Mouse (Mus musculus) c-Kit-positive CD71-positive TER-119-negative erythroid progenitor cells, embryonic 14.5 days (primary cell): ENCODE measurements around the gene Ano10.
A peak's percentile ranks its signal among the peaks of the same experiment; 100 is the strongest.

Experiments
- DNase-seq: peaks from one replicate; pipeline ENCODE4 v3.0.0-alpha.2; 2013; ENCODE audit warnings: low read depth

Gene Ano10

DNA sequence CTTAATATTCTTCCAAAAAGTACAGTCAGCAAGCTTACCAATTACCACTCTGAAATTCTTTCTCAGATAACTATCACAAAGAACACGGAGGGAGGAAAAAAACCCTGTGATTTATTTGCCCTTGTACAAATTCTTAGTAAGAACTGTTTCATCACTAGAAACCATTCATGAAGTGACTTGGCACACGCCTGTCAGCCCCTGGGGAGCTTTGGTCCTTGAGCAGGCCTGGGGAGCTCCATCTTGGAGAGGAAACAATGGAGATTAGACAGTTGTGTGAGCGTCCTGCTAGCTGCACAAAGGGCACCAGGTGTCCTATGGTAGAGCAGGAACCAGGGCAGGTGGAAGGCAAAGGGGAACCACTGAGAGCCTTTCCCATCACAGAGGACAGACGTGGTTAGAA lies 48.8 kb downstream of the Ano10 start:
- DNase-seq = no peak

DNA sequence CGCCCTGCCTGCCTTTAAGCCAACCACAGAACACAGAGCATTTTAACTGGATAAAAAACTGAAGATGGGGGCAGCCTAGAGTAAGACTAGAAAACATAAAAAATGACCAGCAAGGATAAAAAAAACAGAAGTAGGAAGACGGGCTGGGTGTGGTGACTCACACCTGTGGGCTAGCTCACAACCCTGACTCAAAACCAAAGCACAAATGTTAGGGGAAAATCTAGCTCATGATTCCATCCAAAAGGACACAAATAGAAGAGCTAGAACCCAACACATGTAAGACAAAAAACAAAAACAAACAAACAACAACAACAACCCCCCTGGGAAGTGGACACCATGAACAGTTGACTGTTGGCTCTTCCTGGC lies 49.4 kb downstream of the Ano10 start:
- no peak for DNase-seq

DNA sequence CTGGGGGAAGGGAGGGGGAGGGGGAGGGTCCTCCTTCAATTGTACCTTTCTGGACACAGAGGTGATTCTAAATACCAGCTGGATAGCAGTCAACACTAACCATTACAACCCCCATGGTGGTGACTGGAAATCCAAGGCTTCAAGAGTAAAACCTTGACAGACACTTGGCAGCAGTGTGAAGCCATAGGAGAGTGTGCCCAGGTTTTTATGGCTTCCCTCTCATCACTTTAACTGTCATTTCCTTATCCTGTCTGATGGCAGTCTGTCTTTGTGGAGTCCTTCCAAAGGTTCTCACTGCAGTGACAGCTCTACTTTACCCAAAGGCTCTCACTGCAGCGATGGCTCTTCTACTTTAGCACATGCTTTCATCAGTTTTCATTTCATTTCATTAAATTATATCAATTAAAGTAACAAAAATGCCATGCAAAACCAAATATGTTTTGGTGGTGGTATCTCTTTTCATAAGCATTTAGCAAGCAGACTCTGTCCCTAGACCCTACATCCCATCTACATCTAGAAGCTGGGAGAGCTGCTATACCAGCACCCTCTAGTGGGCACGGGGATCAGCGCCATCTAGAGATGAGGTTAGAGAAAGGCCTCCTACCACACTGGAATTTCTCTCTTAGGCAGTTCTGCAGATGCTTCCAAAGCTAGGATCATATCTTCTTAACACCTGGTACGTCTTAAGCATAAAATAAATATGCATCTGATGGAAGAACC lies 50.0 kb downstream of the Ano10 start:
- DNase-seq = no peak

DNA sequence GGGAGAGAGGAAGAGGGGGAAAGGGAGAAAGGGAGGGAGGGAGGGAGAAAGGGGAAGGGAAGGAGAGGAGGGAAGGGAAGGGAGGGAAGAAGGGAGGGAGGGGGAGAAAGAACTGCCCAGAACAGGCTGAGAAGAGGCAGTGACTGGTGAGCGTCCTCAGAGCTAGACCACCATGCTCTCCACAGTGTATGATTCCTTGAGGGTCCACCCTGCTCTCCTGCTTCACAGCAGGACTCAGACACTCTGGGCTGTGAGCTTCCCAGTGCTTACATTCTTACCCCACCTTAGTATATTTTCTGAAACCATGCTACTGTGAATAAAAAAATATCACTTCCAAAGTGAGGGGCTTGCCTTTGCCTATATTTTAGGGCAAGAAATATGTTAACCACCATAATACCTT lies 50.9 kb downstream of the Ano10 start:
- DNase-seq = no peak

DNA sequence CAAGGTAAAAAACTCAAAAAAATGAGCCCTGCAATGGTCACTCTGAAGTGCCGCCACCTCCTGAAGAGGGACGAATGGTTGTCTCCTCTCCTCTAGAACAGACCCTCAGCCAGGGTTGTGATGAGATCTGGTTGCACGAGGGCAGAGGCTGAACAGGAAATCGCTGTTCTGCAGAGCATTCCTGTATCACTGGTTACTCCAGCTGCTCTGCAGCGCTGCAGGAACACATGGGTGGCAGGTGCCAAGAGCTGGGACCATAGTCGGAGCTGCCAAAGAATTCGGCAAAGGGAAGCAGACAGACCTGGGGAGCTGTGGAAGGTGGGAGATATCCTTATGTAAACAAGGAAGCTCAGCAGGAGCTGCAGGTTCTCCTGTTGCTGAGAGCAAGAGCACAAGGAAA lies 51.4 kb downstream of the Ano10 start:
- no peak for DNase-seq

DNA sequence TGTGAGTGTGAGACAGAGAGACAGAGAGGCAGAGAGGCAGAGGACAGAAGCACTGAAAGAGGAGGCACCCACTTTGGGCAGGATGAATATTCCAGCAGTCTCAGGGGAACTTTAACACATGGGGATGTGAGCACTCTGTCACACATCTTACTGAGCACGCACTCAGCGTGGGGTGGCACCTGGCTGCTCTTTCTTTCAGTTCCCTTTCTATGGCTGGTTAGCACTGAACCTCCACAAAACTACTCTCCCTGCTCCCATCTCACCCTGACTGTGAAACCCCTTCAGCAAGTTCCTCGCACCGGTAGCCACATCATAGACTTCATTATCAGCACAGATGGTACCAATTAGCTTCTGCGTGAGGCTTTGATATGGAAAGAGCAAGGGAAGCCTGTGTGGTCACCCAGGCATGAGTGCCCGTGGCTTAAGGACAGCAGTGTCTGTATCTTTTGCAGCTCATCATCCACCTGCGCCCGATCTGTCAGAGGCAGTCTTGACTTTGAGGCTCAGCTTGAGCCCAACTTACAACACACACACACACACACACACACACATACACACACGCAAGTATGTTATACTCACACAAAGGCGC lies 52.3 kb downstream of the Ano10 start:
- DNase-seq = no peak

DNA sequence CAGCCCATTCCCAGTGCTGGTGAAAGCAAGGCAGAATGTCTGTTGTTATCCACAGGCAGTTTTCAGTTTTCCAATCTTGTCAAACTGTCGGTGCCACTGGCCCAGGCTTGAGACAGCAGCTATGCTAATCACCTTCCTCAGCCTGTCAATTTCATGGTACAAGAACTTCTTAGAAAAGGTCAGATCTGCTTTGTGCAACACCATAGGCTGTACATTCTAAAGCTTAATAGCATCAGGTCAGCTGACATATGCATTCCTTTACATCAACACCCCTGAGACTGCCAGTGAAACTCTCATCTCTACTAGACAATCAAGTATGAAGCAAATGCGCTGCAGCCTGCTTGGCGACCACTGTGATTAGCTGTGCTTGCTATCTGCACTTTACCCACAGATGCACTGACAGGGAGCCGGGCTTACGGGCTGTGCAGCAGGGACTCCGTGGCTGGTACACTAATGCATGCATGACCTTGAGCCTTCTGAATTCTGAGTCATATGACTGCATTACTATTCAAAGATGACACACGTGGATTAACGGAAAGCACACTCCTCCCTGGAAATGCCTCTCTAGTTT lies 53.5 kb downstream of the Ano10 start:
- DNase-seq = no peak

DNA sequence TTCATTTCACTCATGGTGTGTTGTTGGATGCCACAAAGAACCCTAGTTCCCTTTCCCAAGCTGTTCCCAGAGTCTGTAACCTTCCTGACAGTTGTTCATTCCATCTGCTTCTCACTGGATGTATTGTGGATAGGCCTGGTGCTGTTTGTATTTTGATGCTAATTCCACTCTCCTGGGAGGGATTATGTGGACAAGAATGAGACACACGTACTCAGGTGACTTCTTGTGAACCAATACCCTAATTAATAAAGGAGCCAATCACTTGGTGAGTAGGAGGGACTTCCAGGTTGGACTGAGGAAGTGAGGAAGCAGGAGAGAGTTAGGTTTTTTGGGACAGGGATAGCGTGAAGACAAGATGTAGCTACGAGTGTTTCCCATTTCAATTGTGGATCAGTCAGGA lies 59.5 kb downstream of the Ano10 start:
- no peak for DNase-seq

DNA sequence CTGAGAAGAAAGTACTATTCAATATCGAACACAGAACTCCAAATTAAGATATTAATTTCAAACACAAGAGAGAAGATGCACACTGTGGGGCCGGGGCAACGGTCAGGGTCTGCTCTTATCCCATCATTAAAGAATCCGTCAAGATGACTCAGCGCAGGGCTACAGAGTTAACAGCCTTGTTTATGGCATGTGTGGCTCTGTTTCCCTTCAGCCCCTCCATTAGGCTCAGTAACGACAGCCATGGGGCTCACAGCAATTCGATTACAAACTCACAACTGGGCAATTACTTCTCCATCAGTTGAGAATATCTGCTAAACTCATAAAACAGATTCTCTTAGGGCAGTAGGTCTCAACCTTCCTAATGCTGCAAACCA lies 60.3 kb downstream of the Ano10 start:
- DNase-seq = no peak

DNA sequence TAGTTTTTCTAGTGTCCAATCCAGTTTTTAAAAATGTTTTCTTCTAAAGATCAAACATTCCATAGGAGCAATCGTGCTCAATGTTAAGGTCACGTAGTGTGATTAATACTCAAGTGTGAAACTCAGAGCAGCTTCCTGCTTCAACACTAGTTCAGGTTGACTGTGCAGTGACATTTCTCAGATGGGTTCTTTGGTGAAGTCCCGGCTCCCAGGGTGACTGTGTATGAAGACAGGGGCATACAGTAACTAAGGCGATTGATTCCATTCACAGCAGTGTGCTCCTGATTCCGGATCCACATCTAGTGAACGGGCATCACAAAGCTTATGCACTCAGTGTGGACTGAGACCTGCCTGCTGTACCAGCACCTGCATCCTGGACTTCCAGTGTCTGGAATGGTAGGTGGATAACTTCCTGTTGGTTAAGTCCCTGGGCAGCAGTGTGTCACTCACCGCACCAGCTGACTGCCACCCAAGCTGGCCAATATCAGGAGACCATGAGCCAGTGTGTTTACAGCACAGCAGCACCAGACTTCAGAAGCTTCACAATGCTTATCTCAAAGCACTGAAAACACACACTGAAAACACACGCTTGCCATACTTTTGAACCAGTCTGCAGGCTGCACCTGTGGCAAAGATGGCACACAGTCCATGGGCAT lies 60.8 kb downstream of the Ano10 start:
- DNase-seq = no peak

DNA sequence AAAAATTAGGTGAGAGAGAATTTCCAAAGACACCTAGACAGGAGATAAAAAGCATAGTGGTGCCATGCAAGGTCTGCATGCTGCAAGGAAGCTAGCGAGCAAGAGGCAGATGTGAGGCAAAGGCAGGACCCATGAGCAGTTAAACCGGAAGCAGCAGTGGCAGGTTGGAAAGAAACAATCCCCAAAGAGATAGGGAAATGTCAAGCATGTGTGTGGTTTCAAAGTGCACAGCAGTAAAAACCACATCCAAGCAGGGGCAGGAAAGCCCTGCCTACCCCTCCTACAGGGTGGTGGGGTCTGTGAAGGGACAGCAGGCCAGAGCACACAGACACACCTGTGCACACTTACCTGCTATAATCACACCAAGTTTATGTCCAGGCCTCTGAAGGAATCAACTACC lies 61.3 kb downstream of the Ano10 start:
- DNase-seq = no peak

DNA sequence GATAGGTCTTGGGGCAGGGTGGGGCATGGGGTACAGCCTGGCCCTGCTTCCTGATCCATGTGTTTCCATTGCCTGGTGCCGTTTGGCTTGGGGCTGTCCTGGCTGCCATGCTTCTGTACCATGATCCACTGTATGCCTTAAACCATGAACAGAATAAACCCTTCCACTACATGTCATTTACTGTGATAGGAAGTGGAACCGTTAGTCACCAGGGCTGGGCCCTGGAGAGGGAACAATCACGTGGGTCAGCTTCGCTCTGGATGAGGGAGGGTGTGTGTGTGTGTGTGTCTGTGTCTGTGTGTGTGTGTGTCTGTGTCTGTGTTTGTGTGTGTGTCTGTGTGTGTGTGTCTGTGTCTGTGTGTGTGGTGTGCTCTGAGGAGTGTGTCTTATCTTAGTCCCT lies 63.5 kb downstream of the Ano10 start:
- no peak for DNase-seq

DNA sequence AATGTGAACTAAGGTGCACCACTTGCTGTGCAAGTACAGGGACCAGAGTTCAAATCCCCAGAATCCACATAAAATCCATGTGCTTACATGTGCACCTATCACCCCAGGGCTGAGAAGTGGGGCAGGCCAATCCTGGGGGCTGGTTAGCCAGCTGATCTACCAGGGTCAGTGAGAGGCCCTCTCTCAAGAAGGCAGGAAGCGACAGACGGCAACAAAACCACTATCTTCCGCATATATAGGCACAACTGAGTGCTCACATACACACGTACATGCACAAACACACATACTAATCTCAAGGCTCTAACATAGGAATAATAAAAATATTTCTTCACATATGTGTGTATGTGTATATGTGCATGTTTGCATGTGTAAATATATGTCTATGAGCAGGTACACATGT lies 67.8 kb downstream of the Ano10 start:
- no peak for DNase-seq

DNA sequence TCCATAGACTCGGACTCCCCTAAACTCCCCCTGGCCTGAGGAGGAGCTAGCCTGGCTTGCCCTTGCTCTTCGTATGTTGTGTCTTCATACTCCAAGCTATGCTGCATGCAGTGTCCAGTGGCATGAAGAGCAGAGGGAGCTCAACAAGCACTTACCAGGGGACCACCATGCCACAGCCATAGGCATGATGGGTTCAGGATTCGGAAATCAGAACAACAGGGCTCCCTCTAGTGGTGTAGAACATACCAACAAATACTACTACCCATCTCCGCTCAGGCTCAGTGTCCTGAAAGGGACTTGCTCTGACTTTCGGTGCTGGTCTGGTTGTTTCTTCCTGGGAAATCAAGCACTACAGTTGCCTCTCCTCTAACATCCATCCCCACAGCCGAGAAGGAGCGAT lies 68.9 kb downstream of the Ano10 start:
- no peak for DNase-seq

DNA sequence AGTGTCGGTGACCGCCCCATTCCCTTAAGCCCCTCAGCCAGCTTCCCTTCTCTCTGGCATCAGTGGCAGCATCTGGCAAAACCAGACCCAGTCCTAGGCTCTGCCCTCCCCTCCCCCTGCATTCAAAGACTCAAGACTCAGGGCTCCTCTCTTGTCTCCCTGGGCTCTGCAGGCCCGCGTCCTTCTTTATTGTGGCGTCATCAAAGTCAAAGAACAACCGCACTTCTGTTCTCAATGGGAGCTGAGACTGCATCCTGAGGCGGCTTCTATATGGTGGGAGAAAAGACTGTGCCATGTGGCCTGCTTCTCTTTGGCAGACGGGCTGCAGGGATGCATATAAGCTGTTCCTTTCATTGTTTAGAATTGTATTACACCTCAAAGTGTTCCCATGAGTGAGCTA lies 71.2 kb downstream of the Ano10 start:
- DNase-seq = no peak

DNA sequence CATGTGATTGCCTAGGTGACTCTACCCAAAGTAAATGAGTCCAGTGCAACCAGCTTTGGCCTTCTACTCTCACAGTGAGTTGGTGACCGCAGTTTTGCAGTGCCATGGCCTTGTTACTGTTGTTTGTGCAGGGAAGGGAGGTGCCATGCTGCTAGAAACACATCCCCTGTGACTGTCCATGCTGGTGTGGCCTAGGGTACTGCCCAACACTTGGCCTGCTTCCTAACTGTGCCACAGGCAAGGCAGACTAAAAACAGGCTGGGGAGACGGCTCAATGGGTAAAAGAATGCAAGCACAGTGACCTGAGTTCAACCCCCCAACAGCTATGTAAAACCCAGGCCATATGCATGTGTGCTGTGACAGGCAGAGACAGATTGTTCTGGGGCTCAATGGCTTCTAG lies 74.3 kb downstream of the Ano10 start:
- DNase-seq = no peak

DNA sequence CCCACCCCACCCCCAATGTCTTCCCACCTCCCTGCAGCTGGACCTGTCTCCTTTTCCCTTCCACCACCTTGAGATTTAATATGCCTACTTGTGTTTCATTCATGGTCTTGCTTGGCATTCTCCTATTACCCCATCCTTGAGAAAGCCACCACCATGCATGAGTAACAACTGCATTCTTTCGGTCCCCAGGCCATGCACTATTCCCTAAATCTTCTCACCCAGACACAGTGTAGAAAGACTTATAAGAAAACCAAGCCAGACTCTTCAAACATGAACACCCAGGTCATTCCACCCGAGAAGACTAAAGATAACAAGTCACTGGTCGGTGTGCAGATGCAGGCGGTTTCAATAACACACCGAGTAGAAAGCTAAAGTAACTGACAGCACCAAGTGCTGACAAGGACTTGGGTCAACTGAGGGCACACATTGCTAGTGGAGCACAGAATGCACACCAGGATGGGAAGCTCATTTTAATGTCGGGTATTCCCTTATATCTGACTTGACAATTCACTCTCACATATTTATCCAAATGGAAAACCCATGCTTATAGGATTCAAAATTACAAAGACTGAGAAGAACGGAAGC lies 77.2 kb downstream of the Ano10 start:
- no peak for DNase-seq

DNA sequence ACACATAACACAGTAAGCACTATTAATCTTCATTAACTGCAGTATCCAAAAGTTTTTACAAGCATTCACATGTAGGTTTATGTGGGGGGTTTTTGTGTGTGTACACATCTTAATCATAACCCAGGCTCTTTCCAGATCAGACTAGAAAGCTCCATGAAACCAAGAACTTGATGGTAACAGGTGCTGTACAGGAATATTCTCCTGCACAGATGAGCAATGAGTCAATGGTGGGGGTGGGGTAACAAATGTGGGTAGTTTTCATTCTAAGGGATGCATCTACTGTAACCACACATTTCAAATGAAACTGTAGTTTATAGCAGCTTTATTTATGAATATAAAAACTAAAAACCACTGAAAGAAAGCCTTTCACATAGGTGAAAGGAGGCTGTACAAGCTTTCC lies 79.1 kb downstream of the Ano10 start:
- DNase-seq = no peak

DNA sequence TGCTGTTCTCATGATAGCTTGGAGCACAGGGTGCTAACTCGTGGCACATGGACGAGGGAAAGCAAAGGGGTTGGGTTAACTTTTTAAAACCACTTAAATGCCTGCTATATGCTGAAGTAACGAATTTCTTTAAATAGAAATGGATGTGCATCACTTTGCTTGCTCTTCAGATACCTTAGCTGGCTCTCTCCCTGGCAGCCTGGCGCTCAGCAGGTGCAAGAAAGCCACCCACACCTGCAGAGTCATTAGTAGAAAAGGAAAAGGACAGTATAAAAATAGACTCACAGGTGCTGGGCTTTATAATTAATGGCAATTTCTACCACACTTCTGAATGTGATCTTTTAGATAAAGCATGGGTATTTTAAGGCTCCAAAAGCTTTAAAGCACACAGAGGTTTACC lies 85.9 kb downstream of the Ano10 start:
- DNase-seq = no peak

DNA sequence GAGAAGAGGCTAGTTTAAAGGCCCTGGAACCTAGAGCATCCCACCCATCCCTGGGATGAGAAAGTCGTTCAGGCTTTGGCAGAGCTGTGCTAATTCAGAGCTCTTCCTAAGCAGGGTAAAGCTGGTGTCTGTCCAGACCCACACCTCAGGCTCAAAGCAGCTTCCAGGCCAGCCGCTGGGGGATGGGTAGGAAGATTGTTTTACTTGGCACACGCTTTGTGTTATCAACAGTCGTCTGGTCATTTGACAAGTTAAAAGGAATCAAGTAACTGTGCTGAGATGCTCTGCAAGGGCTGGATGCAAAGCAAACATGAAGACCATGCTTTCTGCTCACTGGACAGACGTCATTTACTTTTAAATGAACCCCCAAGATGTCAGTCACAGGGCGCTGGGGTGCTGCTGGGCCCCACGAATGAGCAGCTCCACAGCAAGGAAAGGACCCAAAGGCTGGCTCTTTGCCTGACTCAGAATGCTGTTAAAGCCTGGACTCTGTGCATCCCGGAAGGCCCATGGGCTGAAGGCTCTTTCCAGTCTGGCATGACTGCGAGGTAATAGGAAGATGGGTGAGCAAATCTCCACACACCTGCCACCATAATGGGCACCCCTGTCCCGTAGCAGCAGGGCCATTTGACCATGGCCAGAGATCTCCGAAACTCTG lies 88.6 kb downstream of the Ano10 start:
- DNase-seq = no peak

DNA sequence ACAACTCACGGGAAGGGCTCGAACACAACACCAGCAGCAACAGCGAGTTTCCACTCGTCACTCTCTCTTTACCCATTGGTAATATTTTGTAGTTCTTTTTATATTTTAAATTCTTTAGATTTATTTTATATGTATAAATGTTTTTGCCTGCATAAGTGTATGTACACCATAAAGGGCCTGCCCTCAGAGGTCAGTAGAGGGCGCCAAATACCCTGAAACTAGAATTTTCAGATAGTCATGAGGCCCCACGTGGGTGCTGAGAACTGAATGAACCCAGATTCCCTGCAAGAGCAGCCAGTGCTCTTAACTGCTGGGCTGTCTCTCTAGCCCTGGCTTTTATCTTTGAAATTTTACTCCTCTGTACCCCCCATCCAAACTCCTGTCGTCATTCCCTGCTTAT lies 89.7 kb downstream of the Ano10 start:
- peak; percentile 30 for DNase-seq

DNA sequence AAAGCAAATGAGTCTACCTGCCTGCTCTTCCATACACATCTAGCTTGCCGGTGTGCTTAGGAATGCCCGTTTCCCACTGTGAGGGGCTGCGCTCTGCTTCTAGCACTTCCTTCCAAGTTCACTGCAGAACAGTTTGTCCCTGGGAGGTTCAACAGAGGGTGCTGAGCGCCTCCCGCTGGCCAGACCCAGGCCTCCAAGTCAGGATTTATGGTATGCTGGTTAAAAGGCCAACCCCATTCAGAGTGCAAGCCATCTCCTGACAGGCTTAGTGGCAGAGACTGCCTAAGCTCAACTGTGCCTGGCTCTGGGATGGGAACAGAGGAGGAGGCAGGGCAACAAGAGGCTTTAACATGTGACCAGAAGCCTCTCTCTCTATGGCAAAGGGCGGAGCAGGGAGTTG lies 95.0 kb downstream of the Ano10 start:
- DNase-seq = no peak

DNA sequence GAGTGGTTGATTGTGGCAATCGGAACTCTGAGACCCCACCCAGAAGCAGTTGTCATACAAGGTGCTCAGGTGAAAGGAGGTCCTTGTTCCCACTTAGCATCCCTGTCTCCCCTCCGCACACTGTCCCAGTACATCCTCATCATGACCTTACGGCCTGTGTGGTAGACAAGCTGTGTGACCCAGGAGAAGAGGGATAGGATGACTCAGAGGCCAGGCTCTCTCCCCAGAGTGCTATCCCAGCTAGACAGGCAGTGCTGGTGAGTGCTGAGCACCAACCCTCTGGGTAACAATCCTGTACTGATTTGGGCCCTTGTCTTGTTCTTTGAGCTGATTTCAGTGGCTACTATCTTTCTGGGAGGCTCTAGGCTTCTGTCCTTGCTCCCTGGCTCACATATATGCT lies 95.6 kb downstream of the Ano10 start:
- no peak for DNase-seq
